Mouse (Mus musculus) bone marrow macrophage, adult 2 months (primary cell): ENCODE results near the gene Plod3. TPM values are rescaled to one million over a fixed set of nuclear protein-coding genes. Genes with fewer than 3 reads are reported as not detected.

Experiments
- H3K27ac ChIP-seq: 2 replicates; pipeline ENCODE4 v1.5.1; 2012; ENCODE audit warnings: low read depth, low read length; ENCODE audit not compliant: insufficient read depth
- H3K4me1 ChIP-seq: 2 replicates; pipeline ENCODE4 v1.6.1; 2012; ENCODE audit warnings: low read length; ENCODE audit not compliant: control insufficient read depth, insufficient read depth
- H3K4me3 ChIP-seq: 2 replicates; pipeline ENCODE4 v1.5.1; 2012; ENCODE audit warnings: mild to moderate bottlenecking, low read length, moderate library complexity; ENCODE audit not compliant: insufficient read depth
- CTCF ChIP-seq: IDR thresholded peaks from 2 replicates; pipeline ENCODE4 v1.5.1; 2012; ENCODE audit warnings: low read depth, mild to moderate bottlenecking, low read length, moderate library complexity
- POLR2A ChIP-seq: IDR thresholded peaks from 2 replicates; pipeline ENCODE4 v1.6.1; 2012; ENCODE audit warnings: mild to moderate bottlenecking, low read depth, low read length, borderline replicate concordance
- polyA plus RNA-seq: library from polyadenylated mRNA; stranded (reverse); fragments of >200 nt; gene quantifications from 2 replicates; pipeline ENCODE4 v1.2.4, GENCODE M21; 2012; ENCODE audit not compliant: missing spikeins, insufficient read depth, insufficient read length

Plod3 gene
- polyA plus RNA-seq, 1 experiment = 66.7 TPM

- TF ChIP-seq CTCF (no peak), POLR2A (no peak)
Observed at GRCm38 (mm10) chr5:136950521-136950920, 36.3 kb upstream of the Plod3 start.

GRCm38 (mm10) chr5:136952153-136952552 is 34.7 kb upstream of the Plod3 start:
- peaks cover 25% of the 10 kb centered on the region for H3K4me1 ChIP-seq
- no peak overlapping the region for H3K27ac ChIP-seq
- no peak for TF ChIP-seq CTCF
- no peak for TF ChIP-seq POLR2A
- H3K4me3 ChIP-seq = no peak overlapping the region

More at GRCm38 (mm10) chr5:136950521-136950920, 36.3 kb upstream of the Plod3 start:
- no peak overlapping the region for H3K27ac ChIP-seq
- no peak overlapping the region for H3K4me3 ChIP-seq
- peaks cover 19% of the 10 kb centered on the region for H3K4me1 ChIP-seq

GRCm38 (mm10) chr5:136953015-136953414 is 33.8 kb upstream of the Plod3 start, which contains the start of gene Fis1:
Gene Fis1 (plus strand): TSS chr5:136953275.
- Histone ChIP-seq H3K4me3 (peak within 1 kb of the TSS; percentile 92), H3K4me1 (peaks cover 25% of the 10 kb centered on the region), H3K27ac (peak within 1 kb of the TSS; percentile 76)
- 0 out of 2 replicates have a peak, but pooled peaks have one; percentile 45 for TF ChIP-seq POLR2A
- TF ChIP-seq CTCF = no peak

GRCm38 (mm10) chr5:136953440-136953951 is 33.3 kb upstream of the Plod3 start:
- Histone ChIP-seq H3K4me1 (peaks cover 25% of the 10 kb centered on the region), H3K4me3 (peak overlapping the region; percentile 92), H3K27ac (peak overlapping the region; percentile 76)
- TF ChIP-seq CTCF (no peak), POLR2A (no peak)

GRCm38 (mm10) chr5:136955622-136956021 is 31.2 kb upstream of the Plod3 start:
- TF ChIP-seq CTCF = no peak
- peaks cover 22% of the 10 kb centered on the region for H3K4me1 ChIP-seq
- no peak overlapping the region for H3K27ac ChIP-seq
- H3K4me3 ChIP-seq = no peak overlapping the region

- Histone ChIP-seq H3K4me3 (no peak overlapping the region), H3K4me1 (peaks cover 26% of the 10 kb centered on the region), H3K27ac (no peak overlapping the region)
- TF ChIP-seq POLR2A (no peak), CTCF (no peak)
Observed at GRCm38 (mm10) chr5:136957250-136957649, 29.6 kb upstream of the Plod3 start.

- TF ChIP-seq POLR2A = no peak
- no peak for TF ChIP-seq CTCF
- Histone ChIP-seq H3K27ac (no peak overlapping the region), H3K4me3 (no peak overlapping the region), H3K4me1 (peaks cover 25% of the 10 kb centered on the region)
Observed at GRCm38 (mm10) chr5:136958991-136959605, 27.7 kb upstream of the Plod3 start.

GRCm38 (mm10) chr5:136960053-136960452 is 26.8 kb upstream of the Plod3 start:
- H3K27ac ChIP-seq = no peak overlapping the region
- H3K4me3 ChIP-seq = no peak overlapping the region
- peaks cover 17% of the 10 kb centered on the region for H3K4me1 ChIP-seq
- no peak for TF ChIP-seq POLR2A
- TF ChIP-seq CTCF = no peak

- peak overlapping the region; percentile 32 for H3K27ac ChIP-seq
- H3K4me3 ChIP-seq = peak overlapping the region; percentile 92
- H3K4me1 ChIP-seq = peaks cover 10% of the 10 kb centered on the region; the same call in 1 of the 2 replicates
- no peak for TF ChIP-seq POLR2A
- TF ChIP-seq CTCF = no peak
Observed at GRCm38 (mm10) chr5:136961334-136961982, 25.4 kb upstream of the Plod3 start.

- TF ChIP-seq CTCF (no peak), POLR2A (no peak)
- peak overlapping the region; percentile 88 for H3K27ac ChIP-seq
- H3K4me1 ChIP-seq = peaks cover 8% of the 10 kb centered on the region; the same call in 1 of the 2 replicates
- peak overlapping the region; percentile 92 for H3K4me3 ChIP-seq
Observed at GRCm38 (mm10) chr5:136961983-136962461, 24.8 kb upstream of the Plod3 start.
